Mouse (Mus musculus) bone marrow macrophage, adult 2 months (primary cell): ENCODE measurements around the gene Speer4f1.

Source experiments
- CTCF ChIP-seq: IDR thresholded peaks from 2 replicates; pipeline ENCODE4 v1.5.1; 2012; ENCODE audit warnings: low read depth, mild to moderate bottlenecking, low read length, moderate library complexity
- POLR2A ChIP-seq: IDR thresholded peaks from 2 replicates; pipeline ENCODE4 v1.6.1; 2012; ENCODE audit warnings: mild to moderate bottlenecking, low read depth, low read length, borderline replicate concordance

GRCm38 (mm10) chr5:17495616-17496015 lies 19.7 kb downstream of the Speer4f1 start:
- TF ChIP-seq CTCF (no peak), POLR2A (no peak)
